Mouse (Mus musculus) colon, adult 2 months (tissue): ENCODE results near the gene Scamp5. TPM values are rescaled to one million over a fixed set of nuclear protein-coding genes. Genes with fewer than 3 reads are reported as not detected.

Source experiments
- polyA plus RNA-seq: library from polyadenylated mRNA; depleted of rRNA; stranded (reverse); fragments of >200 nt; gene quantifications from 2 replicates; pipeline ENCODE4 v1.2.3, GENCODE M21; 2012; rRNA removed

Scamp5 gene
- 56.8 and 82.8 TPM in 2 replicates for polyA plus RNA-seq

DNA sequence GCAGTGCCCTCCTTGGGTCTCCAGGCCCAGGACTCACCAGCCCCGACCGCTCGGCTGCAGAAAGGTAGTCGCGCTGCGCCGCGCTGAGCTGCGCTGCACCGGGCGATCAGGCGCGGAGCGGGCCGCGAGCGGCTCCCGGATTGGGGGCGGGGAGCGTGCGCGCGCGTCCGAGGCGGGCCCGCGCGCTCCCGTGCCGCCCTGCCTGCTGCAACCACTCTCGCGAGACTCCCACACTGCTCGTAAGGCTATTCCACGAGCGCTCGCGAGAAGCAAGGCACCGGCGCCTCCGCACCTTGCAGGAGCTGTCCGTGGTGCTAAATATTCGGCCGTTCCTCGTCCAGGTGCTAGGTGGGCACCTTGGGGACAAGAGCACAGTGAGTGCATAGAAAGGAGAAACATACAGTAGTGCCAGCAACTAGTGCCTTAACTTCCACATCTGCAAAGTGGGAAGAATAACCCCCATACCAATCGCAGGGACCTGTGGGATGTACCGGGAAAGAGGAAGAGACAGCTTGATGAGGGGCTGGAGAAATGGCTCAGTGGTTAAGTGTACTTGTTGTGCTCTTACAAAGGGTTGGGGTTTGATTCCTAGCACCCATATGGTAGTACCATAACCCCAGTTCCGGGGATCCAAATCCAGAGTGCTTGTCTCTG, at the start of gene Scamp5:
Gene Scamp5, minus strand, starts transcription at position 165 of the 654 bp plus-strand sequence.

DNA sequence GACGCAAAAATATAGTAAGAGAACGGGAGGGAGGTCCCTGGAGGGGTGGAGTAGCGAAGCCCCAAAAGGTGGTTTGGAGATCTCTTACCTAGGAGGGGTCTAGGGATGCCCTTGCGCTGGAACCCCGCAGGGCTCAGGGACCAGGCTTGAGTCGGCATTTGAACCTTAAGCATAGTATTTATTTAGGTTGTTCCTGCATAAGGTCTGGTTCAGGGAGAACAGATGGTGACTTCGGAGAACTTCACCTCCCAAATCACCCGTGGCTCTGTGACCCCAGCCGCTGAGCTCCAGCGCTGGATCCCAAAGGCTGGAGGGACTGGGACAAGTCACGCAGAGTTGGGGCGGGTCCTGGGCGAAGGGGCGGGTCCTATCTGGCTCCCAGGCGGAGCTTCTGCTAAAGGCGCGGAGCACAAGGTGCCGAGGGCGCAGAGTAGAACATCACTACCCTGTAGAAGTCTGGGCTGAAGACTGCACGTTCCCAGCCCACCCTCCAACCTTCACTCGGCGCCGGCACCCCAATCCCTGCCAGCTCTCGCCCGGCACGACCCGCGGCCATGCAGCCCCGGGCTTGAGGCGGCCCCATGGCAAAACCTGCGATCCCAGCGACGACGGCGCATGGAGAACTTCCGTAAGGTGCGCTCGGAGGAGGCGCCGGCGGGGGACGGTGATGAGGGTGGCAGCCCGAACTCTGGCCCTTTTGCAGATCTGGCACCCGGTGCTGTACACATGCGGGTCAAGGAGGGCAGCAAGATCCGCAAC, 35.9 kb upstream of the Scamp5 start, which contains the start of gene Rpp25:
Gene Rpp25, plus strand, starts transcription at position 405 of the 759 bp plus-strand sequence.

DNA sequence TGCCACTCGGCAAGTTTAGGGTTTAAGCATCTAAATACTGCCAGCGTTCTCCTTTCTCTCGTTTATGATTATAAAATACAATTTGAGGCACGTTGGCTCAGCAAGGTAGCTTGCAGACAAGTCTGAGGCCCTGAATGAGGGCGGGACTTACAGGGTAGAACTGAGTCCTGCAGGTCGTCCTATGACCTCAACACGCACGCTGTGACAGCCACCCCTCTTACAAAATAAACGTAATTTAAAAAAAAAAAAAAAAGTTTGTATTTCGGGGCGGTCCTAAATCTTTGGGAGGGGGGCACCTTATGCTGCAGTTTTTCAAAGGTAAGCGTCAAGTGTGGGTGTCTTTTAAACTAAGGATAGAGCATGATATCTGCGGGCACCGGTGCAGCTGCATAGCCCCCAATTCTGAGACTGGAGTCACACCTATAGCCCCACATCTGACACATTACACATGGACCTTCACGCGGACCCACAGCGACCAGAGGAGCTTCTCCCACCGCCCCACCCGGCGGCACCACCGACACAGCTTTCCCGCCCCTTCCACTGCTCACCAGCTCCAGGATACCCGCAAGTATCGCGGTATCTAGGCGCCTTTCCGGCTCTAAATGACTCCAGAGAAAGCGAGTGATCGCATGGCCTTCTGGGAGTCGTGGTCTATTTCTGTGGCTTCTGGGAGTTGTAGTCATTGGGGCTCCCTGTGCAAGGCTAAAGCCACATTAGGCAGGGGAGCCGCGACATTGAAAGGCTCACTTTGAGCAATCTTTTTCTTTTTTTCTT, 28.2 kb downstream of the Scamp5 start, which contains the start of gene Ppcdc:
Gene Ppcdc, minus strand, starts transcription at position 603 of the 774 bp plus-strand sequence.

Other genes starting within 250 kb of the Scamp5 start
- not detected in 2 replicates for gene Trcg1, start 231.5 kb downstream of the Scamp5 start, polyA plus RNA-seq
- 11.9 and 14.5 TPM in 2 replicates for gene 1700017B05Rik, start 205.4 kb downstream of the Scamp5 start, polyA plus RNA-seq
- 18.1 and 36.2 TPM in 2 replicates for gene Ppcdc, start 27.9 kb downstream of the Scamp5 start, polyA plus RNA-seq
- 1.7 and 2.3 TPM in 2 replicates for gene Rpp25, start 36.0 kb upstream of the Scamp5 start, polyA plus RNA-seq
- 861 and 1,299 TPM in 2 replicates for gene Cox5a, start 53.2 kb upstream of the Scamp5 start, polyA plus RNA-seq
- 12.9 and 15.3 TPM in 2 replicates for gene Fam219b, start 69.5 kb upstream of the Scamp5 start, polyA plus RNA-seq
- 82.5 and 86.0 TPM in 2 replicates for gene Mpi, start 84.7 kb upstream of the Scamp5 start, polyA plus RNA-seq
- gene Scamp2, start 92.9 kb upstream of the Scamp5 start, polyA plus RNA-seq = 203 and 252 TPM in 2 replicates
- gene Ulk3, start 121.4 kb upstream of the Scamp5 start, polyA plus RNA-seq = 20.8 and 23.1 TPM in 2 replicates
- gene Cplx3, start 138.2 kb upstream of the Scamp5 start, polyA plus RNA-seq = not detected in 2 replicates
- 0.16 TPM in 1 of 2 replicates, not detected in the other for gene Lman1l, start 152.7 kb upstream of the Scamp5 start, polyA plus RNA-seq
- gene Csk, start 185.6 kb upstream of the Scamp5 start, polyA plus RNA-seq = 66.2 and 75.8 TPM in 2 replicates
- 0.16 TPM in 1 of 2 replicates, not detected in the other for gene Cyp1a2, start 215.6 kb upstream of the Scamp5 start, polyA plus RNA-seq
- 0.03 and 0.10 TPM in 2 replicates for gene Cyp1a1, start 219.9 kb upstream of the Scamp5 start, polyA plus RNA-seq
- gene Edc3, start 240.5 kb upstream of the Scamp5 start, polyA plus RNA-seq = 8.5 and 9.9 TPM in 2 replicates